Mouse (Mus musculus) embryonic facial prominence, embryonic 11.5 days (tissue): Measurements from ENCODE around the gene Ly6g5b. TPM values are rescaled to one million over a fixed set of nuclear protein-coding genes. Genes with fewer than 3 reads are reported as not detected.
A peak's percentile ranks its signal among the peaks of the same experiment; 100 is the strongest.

Experiments
- ATAC-seq: fragments of 200-750 bp; cut with Nextera tagmentation; replicated peaks from 2 replicates; pipeline ENCODE4 v1.8.0; 2017; ENCODE audit warnings: low read depth; ENCODE audit not compliant: insufficient number of reproducible peaks, low FRiP score, low TSS enrichment
- DNase-seq: peaks from one replicate; pipeline ENCODE4 v3.0.0-alpha.2; 2015; ENCODE audit warnings: low spot score
- H3K27ac ChIP-seq: fragments of 300-500 bp; sonication (generic); replicated peaks from 2 replicates; pipeline ENCODE4 v1.5.1; 2014; ENCODE audit warnings: mild to moderate bottlenecking, low read depth, low read length, control low read depth
- H3K27me3 ChIP-seq: fragments of 300-500 bp; sonication (generic); 2 replicates; pipeline ENCODE4 v1.6.1; 2014; ENCODE audit warnings: mild to moderate bottlenecking, low read length, moderate library complexity, mixed read lengths; ENCODE audit not compliant: control insufficient read depth, insufficient read depth
- H3K36me3 ChIP-seq: fragments of 300-500 bp; sonication (generic); replicated peaks from 2 replicates; pipeline ENCODE4 v1.6.1; 2014; ENCODE audit warnings: low read depth, mild to moderate bottlenecking, low read length, moderate library complexity, mixed read lengths; ENCODE audit not compliant: control insufficient read depth, insufficient read depth
- H3K4me1 ChIP-seq: fragments of 300-500 bp; sonication (generic); 2 replicates; pipeline ENCODE4 v1.6.1; 2014; ENCODE audit warnings: low read length, mixed read lengths; ENCODE audit not compliant: control insufficient read depth, insufficient read depth
- H3K4me2 ChIP-seq: fragments of 300-500 bp; sonication (generic); 2 replicates; pipeline ENCODE4 v1.6.1; 2014; ENCODE audit warnings: low read depth, mild to moderate bottlenecking, control low read depth, low read length, moderate library complexity
- H3K4me3 ChIP-seq: fragments of 300-500 bp; sonication (generic); 2 replicates; pipeline ENCODE4 v1.5.1; 2014; ENCODE audit warnings: low read depth, low read length, control low read depth
- H3K9ac ChIP-seq: fragments of 300-500 bp; sonication (generic); replicated peaks from 2 replicates; pipeline ENCODE4 v1.6.1; 2014; ENCODE audit warnings: mild to moderate bottlenecking, control low read depth, low read length
- H3K9me3 ChIP-seq: fragments of 300-500 bp; sonication (generic); replicated peaks from 2 replicates; pipeline ENCODE4 v1.6.1; 2016; ENCODE audit warnings: mild to moderate bottlenecking, low read length, inconsistent platforms, mixed read lengths; ENCODE audit not compliant: control insufficient read depth
- WGBS: fragments of 180-500 bp; shearing (Covaris S2); extraction: QIAGEN DNeasy Blood & Tissue Kit; methylation state at CpG from one replicate; pipeline ENCODE4 v1.1.7; 2014; 5-methylcytosine and 5-hydroxymethylcytosine counted together
- polyA plus RNA-seq: library from polyadenylated mRNA; unstranded; fragments of >200 nt; fragmentation: Nextera tagmentation; extraction: Ambion mirVana; gene quantifications from 2 replicates; pipeline ENCODE4 v1.2.1, GENCODE M21; 2014

Ly6g5b gene
- polyA plus RNA-seq, 1 experiment from 2014 or later = 0.53 TPM

GRCm38 (mm10) chr17:35152121-35152520 lies 36.9 kb upstream of the Ly6g5b start:
- Histone ChIP-seq H3K9ac (no peak overlapping the region), H3K9me3 (no peaks in the 10 kb centered on the region), H3K36me3 (peaks cover 73% of the 10 kb centered on the region), H3K4me1 (0 out of 2 replicates have a peak, but pooled peaks cover 3% of the 10 kb centered on the region), H3K27me3 (no peaks in the 10 kb centered on the region), H3K4me3 (no peak overlapping the region), H3K27ac (no peak overlapping the region), H3K4me2 (no peak overlapping the region)
- ATAC-seq = no peak
- DNase-seq = no peak
- WGBS = 97% methylated on average over 4 of the region's 4 CpGs

- Histone ChIP-seq H3K4me3 (no peak overlapping the region), H3K27ac (no peak overlapping the region), H3K9ac (no peak overlapping the region), H3K36me3 (peaks cover 64% of the 10 kb centered on the region), H3K4me2 (no peak overlapping the region), H3K4me1 (no peaks in the 10 kb centered on the region), H3K27me3 (no peaks in the 10 kb centered on the region), H3K9me3 (no peaks in the 10 kb centered on the region)
- DNase-seq (peak; percentile 22), ATAC-seq (no peak)
- 69% methylated on average over 5 of the region's 5 CpGs for WGBS
Observed at GRCm38 (mm10) chr17:35147922-35148639, 32.9 kb upstream of the Ly6g5b start.

GRCm38 (mm10) chr17:35147348-35147747 lies 32.1 kb upstream of the Ly6g5b start:
- no peaks in the 10 kb centered on the region for H3K4me1 ChIP-seq
- no peak overlapping the region for H3K4me2 ChIP-seq
- 55% methylated on average over 3 of the region's 3 CpGs for WGBS
- ATAC-seq = no peak
- no peaks in the 10 kb centered on the region for H3K27me3 ChIP-seq
- peaks cover 67% of the 10 kb centered on the region for H3K36me3 ChIP-seq
- no peaks in the 10 kb centered on the region for H3K9me3 ChIP-seq
- no peak for DNase-seq
- no peak overlapping the region for H3K9ac ChIP-seq
- no peak overlapping the region for H3K27ac ChIP-seq
- no peak overlapping the region for H3K4me3 ChIP-seq

GRCm38 (mm10) chr17:35146139-35146538 lies 30.9 kb upstream of the Ly6g5b start:
- no peaks in the 10 kb centered on the region for H3K27me3 ChIP-seq
- H3K4me3 ChIP-seq = no peak overlapping the region
- peaks cover 70% of the 10 kb centered on the region for H3K36me3 ChIP-seq
- ATAC-seq = no peak
- DNase-seq = no peak
- no peak overlapping the region for H3K27ac ChIP-seq
- no peaks in the 10 kb centered on the region for H3K4me1 ChIP-seq
- H3K9ac ChIP-seq = no peak overlapping the region
- no peak overlapping the region for H3K4me2 ChIP-seq
- no peaks in the 10 kb centered on the region for H3K9me3 ChIP-seq
- 92% methylated on average over 5 of the region's 5 CpGs for WGBS

- Histone ChIP-seq H3K4me1 (no peaks in the 10 kb centered on the region), H3K27me3 (no peaks in the 10 kb centered on the region), H3K4me3 (no peak overlapping the region), H3K4me2 (no peak overlapping the region), H3K9ac (no peak overlapping the region), H3K27ac (no peak overlapping the region), H3K9me3 (no peaks in the 10 kb centered on the region), H3K36me3 (peaks cover 62% of the 10 kb centered on the region)
- ATAC-seq (no peak), DNase-seq (no peak)
- WGBS = 90% methylated on average over 6 of the region's 6 CpGs
Observed at GRCm38 (mm10) chr17:35141971-35142370, 26.7 kb upstream of the Ly6g5b start.

GRCm38 (mm10) chr17:35140490-35140996 lies 25.3 kb upstream of the Ly6g5b start:
- no peaks in the 10 kb centered on the region for H3K27me3 ChIP-seq
- 83% methylated on average over 16 of the region's 16 CpGs for WGBS
- peaks cover 54% of the 10 kb centered on the region for H3K36me3 ChIP-seq
- H3K27ac ChIP-seq = no peak overlapping the region
- H3K4me3 ChIP-seq = no peak overlapping the region
- no peak for ATAC-seq
- H3K4me2 ChIP-seq = no peak overlapping the region
- H3K4me1 ChIP-seq = no peaks in the 10 kb centered on the region
- no peaks in the 10 kb centered on the region for H3K9me3 ChIP-seq
- DNase-seq = no peak
- no peak overlapping the region for H3K9ac ChIP-seq

GRCm38 (mm10) chr17:35139269-35139668 lies 24.0 kb upstream of the Ly6g5b start:
- Histone ChIP-seq H3K36me3 (peaks cover 43% of the 10 kb centered on the region), H3K9me3 (no peaks in the 10 kb centered on the region), H3K4me3 (no peak overlapping the region), H3K4me2 (no peak overlapping the region), H3K9ac (no peak overlapping the region), H3K27ac (no peak overlapping the region), H3K27me3 (no peaks in the 10 kb centered on the region), H3K4me1 (no peaks in the 10 kb centered on the region)
- 93% methylated on average over 3 of the region's 3 CpGs for WGBS
- no peak for ATAC-seq
- DNase-seq = no peak

GRCm38 (mm10) chr17:35135591-35136320 lies 20.5 kb upstream of the Ly6g5b start:
- ATAC-seq (peak; percentile 61), DNase-seq (no peak)
- peak overlapping the region; percentile 83 for H3K4me3 ChIP-seq
- no peaks in the 10 kb centered on the region for H3K9me3 ChIP-seq
- under 1% methylated on average over 34 of the region's 43 CpGs for WGBS
- no peaks in the 10 kb centered on the region for H3K27me3 ChIP-seq
- H3K4me1 ChIP-seq = no peaks in the 10 kb centered on the region
- H3K4me2 ChIP-seq = peak overlapping the region; percentile 81
- peaks cover 11% of the 10 kb centered on the region for H3K36me3 ChIP-seq
- H3K9ac ChIP-seq = peak overlapping the region; percentile 86
- peak overlapping the region; percentile 85 for H3K27ac ChIP-seq
